Mouse (Mus musculus) left cerebral cortex, postnatal 36 days (tissue): ENCODE results near the gene Atn1. TPM values are rescaled to one million over a fixed set of nuclear protein-coding genes. Genes with fewer than 3 reads are reported as not detected.
A peak's percentile ranks its signal among the peaks of the same experiment; 100 is the strongest.

Experiments
- DNase-seq, 2 experiments: peaks; one replicate each; pipeline ENCODE4 v3.0.0; 2021 to 2022; ENCODE audit warnings: low spot score in 2 of 2, mixed read lengths in 1 of 2
- intact Hi-C: fragments of 180-260 bp; cut with DNase I; formaldehyde crosslinking; loops from one replicate; pipeline ENCODE4 v1.15.1; 2025
- total RNA-seq, 2 experiments: library from RNA; stranded (reverse); gene quantifications; 2 replicates each; pipeline ENCODE4 v1.2.3; 2021

Gene Atn1
- total RNA-seq, 2 experiments from 2014 or later = 162 to 175 TPM

DNA sequence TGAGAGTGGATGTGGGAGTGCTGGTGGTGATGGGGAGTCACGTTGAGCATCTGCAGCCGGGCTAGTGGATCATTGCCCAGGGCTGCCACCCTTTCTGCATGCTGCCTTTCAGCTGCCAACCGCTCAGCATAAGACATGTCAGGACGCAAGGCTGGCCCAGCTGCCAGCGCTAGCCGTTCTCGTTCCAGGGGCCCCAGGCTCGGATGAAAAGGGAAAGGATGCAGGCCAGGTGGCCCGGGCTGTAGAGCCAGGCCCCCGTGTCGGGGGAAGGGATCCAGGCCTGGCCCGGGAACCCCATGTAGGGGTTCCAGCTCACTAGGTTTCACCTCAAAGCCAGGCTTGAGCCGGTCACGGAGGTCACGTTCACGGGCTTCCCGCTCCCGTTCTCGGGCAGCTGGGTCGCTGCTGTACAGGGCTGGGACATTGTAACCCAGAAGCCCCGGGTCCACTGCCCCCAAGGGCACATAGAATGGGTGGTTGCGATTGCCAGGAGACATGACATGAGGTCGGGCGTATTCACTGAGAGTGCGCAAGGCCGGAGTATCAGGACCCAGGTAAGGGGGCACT, 11.5 kb downstream of the Atn1 start:
- intact Hi-C loops = loop anchor here (1.0 kb wide), 1 partner anchor 33 kb away; the partner anchor contains the start of genes Emg1 and Phb2
- DNase-seq = peak in 1 of 2 experiments; percentile 40

DNA sequence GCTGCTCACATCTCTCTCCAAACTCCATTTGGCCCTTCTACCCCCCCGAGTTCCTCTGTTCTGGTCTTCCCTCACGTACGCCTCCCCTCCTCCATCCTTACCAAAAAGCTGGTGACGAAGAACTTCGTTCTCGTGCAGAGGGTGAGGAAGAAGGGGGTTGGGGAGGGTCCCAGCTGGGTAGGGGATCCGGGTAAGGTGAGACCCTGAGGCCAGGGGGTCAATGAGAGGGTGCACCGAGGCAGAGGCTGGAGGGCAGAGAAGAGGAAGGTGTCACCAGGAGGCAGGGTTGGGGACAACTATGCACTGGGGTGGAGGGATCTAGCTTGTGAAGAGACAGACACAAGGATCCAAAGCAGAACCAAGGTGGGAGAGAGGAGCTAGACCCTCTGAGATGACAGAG, 12.7 kb downstream of the Atn1 start:
- no peak for DNase-seq
- intact Hi-C loops = no loop called here

DNA sequence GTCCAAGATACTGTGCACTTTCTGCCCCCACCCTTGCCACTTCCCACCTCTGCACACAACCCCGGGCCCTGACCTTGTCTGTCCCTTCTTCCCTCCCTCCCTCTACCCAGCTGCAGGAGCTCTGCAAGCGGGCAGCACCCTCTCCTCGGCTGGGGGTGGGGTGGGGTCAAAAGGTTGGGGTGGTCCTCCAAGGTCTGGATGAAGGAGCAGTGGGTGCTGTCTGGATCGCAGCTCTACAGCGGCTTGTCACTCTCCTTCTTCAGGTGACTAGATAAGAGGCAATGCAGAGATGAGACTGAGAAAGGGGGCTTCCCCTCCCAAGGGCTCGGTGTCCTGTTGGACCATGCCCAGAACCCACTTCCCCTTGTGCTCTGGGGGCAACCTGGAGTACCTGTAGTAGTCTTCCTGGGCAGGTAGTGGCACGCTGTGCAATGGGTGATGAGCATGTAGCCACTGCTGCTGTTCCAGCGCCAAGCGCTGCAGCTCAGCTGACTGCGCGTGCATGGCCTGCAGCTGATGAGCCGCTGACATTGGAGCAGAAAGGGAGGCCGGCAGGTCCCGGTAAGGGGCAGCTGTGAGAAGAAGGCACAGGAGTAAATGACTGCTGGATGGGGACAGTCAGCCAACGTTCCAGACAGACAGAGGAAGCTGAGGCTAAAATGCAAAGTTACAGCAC, 13.3 kb downstream of the Atn1 start:
- intact Hi-C loops = no loop called here
- DNase-seq = no peak

DNA sequence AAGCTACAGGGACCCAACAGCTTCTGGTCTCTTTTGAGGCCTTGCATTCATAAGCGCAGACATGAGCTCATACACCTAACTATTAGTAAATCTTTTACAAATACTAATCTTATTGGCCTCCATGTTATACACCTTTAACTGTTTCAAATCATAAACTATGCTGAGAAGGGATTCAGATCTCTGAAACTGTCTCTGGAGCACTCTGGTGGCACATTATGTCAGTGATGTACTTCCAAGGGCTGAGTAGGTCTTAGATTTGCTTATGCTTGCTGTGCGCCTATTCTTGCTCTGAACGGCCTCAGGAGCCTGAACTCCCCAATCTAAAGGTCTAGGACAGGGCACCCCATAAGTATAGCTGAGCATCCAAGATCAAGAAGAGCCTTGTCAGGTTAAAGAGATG, 14.5 kb downstream of the Atn1 start:
- intact Hi-C loops = loop anchor here (1.0 to 2.0 kb wide), 3 partner anchors 15 to 79 kb away; partner anchors contain the start of genes Atn1, Emg1, Gm45234 and Lpcat3
- no peak for DNase-seq

DNA sequence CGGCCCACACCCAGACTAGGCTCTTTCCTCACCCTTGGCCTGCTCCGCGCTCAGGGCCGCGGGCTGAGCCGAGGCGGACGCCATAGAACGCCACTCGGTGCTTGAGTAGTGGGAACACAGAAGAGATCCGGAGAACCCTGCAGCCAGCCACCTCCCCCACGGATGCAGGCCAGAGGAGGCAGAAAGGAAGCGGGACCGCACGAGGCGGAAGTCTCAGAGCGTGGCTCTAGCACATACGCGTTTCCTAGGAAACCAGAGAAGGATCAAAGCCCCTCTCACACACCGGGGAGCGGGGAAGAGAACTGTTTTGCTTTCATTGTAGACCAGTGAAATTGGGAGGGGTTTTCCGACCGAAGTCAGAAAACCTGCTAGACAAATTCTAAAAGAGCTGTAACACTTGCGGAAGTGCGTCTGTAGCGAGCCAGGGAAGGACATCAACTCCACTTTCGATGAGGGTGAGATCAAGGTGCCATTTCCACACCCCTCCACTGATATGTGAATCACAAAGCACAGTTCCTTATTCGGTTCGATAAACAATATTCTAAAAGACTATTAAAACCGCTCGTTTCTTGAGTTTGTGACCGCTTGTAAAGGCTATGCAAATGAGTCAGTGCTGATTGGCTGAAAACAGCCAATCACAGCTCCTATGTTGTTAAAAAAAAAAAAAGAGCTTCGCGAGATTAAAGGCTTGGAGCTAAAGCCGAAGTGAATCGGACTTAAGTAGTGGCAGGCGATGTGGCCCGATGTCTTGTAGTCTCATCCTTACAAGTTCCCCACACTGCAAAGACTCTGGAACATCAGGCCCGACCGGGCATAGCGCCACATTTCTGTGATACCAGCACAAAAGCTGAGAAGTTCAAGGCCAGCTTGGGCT, 15.2 kb downstream of the Atn1 start, which contains the start of gene Grcc10:
Gene Grcc10 (minus strand): TSS at position 487 of the 874 bp plus-strand sequence.
- DNase-seq = peak; percentile 88 to 90
- intact Hi-C loops = loop anchor here (1.0 to 2.0 kb wide), 3 partner anchors 16 to 78 kb away; partner anchors contain the start of genes Atn1, Emg1, Gm45234 and Lpcat3

DNA sequence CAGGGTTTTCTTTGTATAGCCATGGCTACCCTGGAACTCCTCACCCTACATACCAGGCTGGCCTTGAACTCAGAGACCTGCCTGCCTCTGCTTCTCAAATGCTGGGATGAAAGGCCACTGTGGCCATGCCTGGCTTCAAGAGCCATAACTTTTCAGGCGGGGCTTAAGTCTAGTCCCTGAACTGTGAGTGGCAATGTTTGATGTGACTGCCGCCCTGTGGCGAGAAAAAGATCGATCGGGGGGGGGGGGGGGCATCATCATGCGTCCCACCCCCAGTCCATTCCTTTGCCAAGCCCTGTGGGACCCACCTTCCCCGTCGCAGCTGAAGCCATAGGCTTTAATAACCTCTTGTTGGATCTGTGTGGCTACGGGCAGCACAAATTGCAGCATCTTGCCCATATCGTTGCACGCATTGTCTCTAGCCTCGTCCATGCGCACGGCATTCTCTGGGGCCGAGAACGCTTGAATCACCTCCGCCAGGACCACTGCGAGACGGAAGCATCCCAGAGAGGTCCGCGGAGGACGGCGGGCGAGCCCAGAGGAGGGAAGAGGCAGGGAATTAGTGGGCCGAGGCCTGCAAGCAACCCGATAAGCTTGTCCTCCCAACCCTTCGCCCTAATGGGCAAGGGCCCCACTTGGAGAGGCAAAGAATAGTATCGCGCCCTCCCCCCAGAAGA, 16.0 kb downstream of the Atn1 start:
- no peak for DNase-seq
- intact Hi-C loops = loop anchor here (2.0 kb wide), 2 partner anchors 16 to 78 kb away; partner anchors contain the start of genes Atn1, Gm45234 and Lpcat3

DNA sequence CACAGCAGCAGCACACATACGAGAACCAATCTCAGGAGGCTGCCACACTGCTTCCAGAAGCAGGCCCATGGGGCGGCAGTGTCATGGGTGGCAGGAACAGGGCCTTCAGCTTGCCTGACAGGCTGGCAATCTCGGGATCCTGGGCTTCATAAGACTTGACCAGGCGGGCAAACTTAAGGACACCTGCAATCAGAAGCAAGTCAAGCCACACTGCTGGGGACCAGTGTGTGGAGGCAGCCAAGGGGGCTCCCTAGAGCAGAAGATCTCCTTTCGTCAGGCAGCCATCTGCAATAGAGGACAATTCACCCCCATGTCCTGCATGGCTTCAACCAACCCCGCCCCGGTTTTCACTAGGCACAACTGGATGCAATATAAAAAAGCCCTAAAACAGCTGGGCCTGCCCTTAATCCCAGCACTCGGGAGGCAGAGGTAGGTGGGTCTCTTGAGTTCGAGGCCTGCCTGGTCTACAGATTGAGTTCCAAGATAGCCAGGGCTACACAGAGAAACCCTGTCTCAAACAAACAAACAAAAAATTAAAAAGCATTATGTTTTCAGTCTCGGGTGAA, 17.0 kb downstream of the Atn1 start:
- intact Hi-C loops = no loop called here
- no peak for DNase-seq

DNA sequence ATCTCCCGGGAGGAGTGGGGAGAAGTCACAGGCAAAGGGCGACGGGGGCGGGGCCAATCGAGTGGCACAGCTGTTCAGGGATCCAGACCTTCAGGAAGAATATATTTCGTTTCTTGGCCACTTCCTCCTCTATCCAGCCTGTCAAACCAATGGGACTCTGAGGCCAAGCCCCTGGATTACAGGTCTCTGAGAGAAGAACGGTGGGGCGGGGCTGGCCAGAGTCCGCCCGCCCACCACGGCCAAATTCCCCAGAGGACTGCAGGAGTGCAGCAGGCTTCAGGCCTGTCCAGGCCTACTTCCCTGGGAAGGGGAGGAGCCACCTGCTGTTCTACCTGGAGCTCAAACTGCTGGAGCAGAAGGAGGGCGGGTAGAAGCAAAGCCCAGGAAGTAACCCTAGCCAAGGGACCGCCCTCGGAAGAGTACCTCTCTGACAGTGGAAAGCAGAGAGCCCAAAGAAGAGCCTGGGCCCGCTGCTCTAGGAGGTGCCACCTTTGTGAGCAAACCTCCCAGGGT, 17.8 kb downstream of the Atn1 start, which contains the start of gene Ptpn6:
Gene Ptpn6 (minus strand): TSS at position 204 of the 513 bp plus-strand sequence.
- intact Hi-C loops = no loop called here
- DNase-seq = no peak

DNA sequence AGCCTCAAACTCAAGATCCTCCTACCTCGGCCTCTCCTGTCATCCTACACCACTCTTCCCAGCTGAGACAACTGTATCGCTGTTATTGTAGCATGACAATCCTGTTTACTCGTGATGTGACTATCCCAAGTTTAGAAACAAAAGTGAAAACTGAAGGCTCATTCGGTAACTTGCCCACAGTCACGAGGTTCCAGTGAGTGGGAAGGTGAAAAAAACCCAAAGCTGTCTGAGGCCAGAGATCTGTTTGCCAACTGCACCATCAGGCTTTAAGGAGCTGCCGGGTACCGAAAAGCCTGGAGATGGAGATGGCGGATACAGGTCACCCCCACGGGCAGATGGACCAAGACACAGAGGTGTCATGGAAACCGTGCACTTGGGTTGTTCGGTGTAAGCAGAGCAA, 19.3 kb downstream of the Atn1 start:
- intact Hi-C loops = no loop called here
- DNase-seq = peak in 1 of 2 experiments; percentile 32

DNA sequence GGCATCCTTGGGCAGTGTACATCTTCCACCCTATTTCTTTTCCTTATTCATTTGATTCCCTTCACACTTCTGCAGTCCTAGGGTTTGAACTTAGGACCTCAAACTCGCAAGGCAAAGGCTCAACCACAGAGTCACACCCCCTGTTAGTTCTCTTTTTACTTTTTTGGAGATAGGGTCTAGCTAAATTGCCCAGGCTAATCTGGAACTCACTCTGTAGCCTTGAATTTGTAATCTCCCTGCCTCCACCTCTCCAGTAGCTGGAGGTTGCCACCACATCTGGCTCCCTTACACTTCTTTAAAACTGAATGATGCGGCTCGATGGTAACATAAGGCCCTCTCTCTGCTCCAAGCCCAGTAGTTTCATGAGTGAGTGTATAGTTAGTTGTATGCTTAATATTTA, 21.9 kb downstream of the Atn1 start:
- DNase-seq = no peak
- intact Hi-C loops = no loop called here

DNA sequence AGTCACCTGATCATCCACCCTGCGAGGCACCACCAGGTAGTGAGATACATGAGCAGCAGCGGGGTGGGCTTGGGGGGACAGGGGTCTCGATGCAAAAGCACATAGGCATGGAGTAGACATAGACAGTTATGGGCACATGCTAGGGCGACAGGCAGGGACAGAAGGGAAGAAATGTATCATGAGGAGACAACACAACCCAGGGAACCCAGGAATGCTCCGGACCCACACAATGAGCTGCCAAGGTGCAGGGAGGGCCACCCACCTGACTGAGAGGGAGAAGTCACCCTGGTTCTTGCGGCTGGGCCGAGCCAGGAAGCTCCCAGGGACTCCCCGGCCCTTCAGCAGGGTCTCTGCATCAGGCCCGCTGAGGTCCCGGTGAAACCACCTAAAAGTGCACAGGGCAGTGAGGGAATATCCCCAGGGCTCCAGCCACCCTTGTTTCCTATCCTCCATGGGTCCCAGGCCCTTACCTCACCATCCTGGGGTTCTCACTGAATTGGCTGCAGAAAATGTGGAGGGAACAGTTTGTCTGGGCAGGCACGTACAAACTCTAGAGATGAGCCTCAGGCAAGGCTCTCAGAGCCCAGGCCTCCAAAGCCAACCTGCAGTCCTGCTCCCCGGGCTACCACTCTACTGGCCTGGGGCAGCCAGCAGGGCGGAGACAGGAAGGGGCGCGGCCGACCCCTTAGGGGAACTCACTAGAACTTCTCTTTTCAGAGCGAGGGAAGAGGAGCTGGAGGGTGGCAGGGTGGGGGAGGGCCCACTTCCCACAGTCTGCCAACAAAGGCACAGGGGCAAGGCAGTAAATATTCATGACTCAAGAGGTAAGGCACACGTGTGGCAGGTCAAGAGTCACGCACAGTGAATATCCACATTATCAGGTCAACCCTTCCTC, 23.6 kb downstream of the Atn1 start:
- intact Hi-C loops = no loop called here
- no peak for DNase-seq

DNA sequence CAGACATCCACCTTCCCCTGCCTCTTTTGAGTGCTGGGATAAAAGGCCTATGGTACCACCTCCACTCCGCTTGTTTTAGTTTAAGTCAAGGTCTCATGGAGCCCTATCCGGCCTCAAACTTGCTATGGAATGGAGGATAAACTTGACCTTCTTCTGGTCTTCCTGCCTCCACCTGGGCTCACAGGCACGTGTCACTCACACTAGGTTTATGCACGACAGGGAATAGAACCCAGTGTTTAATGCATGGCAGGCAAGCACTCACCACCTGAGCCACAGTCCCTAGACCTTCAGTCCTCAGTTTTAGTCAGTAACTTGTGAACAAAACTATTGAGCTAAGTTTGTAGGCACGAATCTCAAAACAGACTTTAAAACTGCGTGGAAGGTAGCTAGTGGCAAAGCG, 25.3 kb downstream of the Atn1 start:
- intact Hi-C loops = no loop called here
- DNase-seq = no peak

DNA sequence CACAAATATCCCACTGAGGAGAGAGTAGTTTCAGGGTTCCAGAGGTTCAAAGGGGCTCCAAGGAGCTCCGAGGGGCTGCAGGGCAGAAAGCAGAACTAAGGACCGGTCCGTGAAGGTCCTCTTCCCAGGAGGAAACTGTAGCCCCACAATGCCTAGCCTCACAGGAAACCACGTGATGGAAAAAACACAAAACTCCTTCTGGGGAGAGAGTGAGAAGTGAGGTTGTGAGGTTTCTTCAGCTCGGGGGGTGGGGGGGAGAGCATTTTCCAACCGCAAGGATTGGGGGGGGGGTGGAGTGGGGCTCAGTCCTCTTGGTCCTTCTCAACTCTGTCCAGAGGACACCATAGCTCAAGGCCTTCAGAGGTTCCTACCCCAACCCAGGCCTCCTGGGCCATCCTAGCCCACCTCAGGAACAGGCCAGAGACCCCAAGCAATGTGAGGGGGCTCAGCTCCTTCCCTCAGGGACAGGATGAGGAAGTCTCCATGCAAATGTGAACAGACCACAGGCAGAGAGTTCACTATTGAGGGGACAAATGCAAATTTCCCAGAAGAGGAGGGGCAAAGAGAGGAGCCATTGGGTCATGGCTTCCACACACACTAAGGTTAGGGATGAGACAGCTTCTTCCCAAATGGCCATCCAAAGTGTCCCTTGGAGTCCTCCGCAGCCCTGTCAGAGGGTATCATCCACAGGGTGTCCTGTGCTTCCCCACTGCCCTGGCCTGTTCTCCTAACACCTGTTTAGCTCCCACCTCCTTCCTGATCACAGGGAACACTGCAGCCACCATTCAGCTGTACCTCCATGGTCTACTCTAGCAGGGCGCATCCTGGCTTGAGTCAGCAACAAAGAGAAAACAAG, 26.2 kb downstream of the Atn1 start:
- intact Hi-C loops = no loop called here
- DNase-seq = no peak

DNA sequence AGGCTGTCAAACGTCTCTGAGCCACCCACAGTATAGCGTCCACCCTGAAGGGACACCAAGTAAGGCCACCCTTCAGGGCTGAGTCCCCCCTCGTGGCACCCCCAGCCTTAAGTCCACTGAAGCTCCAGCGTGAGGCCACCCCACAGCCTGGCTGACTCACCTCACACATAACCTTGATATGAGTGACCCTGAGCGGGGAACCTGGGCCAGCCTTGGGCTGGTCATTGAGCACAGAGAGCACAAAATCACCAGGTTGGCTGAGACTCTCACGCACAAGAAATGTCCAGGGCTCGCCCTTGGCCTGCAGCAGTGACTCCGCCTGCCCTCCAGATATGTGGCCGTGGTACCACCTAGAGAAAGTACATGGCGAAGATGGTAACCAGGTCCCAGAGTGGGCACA, 27.7 kb downstream of the Atn1 start:
- intact Hi-C loops = no loop called here
- no peak for DNase-seq

DNA sequence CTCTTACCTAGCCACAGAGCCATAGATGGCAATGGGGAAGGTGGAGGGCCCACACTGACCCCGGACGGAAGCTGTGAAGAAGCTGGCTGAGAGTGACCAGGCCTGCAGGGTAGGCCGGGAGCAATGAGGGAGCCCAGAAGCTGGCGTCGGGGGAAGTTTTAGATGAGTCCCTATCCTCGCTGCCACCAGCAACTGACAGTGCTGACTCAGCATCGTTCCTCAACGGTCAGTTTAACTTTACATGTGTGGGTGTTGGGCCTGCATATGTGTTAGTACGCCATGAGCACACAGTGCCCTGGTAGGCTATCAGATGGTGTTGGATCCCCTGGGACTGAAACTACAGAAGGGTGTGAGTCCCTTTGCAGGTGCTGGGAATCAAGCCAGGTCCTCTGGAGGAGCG, 31.9 kb downstream of the Atn1 start:
- DNase-seq = no peak
- intact Hi-C loops = no loop called here

DNA sequence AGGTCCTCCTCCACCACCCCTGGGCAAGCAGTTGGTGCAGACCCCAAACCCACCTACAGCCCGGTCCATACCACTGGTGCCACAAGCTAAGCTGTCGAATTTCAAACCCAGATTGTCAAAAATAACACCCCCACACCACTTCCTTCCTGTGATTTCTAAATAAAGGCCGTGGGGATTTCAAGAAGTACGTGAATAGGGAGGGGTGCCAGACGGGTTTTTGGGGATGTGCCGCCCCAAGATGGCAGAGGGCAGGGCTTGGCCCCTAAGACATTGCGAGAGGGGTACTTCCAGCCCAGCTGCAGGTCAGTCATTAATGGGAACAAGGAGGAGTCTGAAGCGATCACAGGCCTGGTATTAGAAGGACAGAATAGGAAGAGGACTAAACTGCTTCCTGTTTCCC, 32.8 kb downstream of the Atn1 start:
- no peak for DNase-seq

DNA sequence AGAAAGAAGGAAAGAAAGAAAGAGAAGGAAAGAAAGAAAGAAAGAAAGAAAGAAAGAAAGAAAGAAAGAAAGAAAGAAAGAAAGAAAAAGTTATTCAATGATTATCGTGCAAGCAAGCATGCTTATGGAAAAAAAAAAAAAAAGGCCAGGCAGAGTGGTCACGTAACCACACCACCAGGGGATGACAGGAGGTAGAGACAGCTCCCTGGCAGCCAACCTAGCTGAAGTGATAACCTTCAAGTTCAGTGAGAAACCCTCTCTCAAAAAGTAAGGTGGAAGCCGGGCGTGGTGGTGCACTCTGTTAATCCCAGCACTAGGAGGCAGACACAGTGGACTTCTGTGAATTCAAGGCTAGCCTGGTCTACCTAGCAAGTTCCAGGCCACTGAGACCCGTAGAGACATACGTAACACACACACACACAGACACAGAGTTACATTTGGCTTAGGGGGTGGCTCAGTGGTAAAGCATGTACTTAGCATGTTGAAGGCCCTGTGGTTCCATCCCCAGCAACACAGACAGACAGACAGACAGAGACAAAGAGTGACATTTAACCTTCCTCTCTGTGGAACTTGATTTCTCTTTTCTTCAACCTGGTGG, 33.3 kb downstream of the Atn1 start:
- intact Hi-C loops = no loop called here
- no peak for DNase-seq

More for the DNA sequence above, 32.8 kb downstream of the Atn1 start:
- intact Hi-C loops = no loop called here
